Mouse (Mus musculus) hindlimb bud, embryonic 11.5 days (tissue): ENCODE measurements around the gene Tgm1.

ENCODE experiments used
- DNase-seq: peaks from one replicate; pipeline ENCODE4 v3.0.0-alpha.2; 2012; ENCODE audit warnings: low read depth, low spot score; ENCODE audit errors: extremely low spot score

Tgm1 gene

GRCm38 (mm10) chr14:55713729-55714122, at the start of gene Tgm1:
Gene Tgm1 (minus strand): TSS chr14:55713926.
- no peak for DNase-seq

GRCm38 (mm10) chr14:55763166-55763565, 49.4 kb upstream of the Tgm1 start:
- no peak for DNase-seq

GRCm38 (mm10) chr14:55762001-55762821, 48.5 kb upstream of the Tgm1 start:
- DNase-seq, result no peak

GRCm38 (mm10) chr14:55761163-55761562, 47.4 kb upstream of the Tgm1 start, which contains the start of gene Ltb4r2:
Gene Ltb4r2 (plus strand): TSS chr14:55761428.
- no peak for DNase-seq

- peak; percentile 50 for DNase-seq
Measured at GRCm38 (mm10) chr14:55760156-55760555, 46.4 kb upstream of the Tgm1 start.

- DNase-seq, result peak; percentile 39
Measured at GRCm38 (mm10) chr14:55758363-55758784, 44.6 kb upstream of the Tgm1 start, which contains the start of gene Cideb. Gene Cideb (minus strand): TSS chr14:55758458.

- no peak for DNase-seq
Measured at GRCm38 (mm10) chr14:55757566-55757965, 43.8 kb upstream of the Tgm1 start.

- no peak for DNase-seq
Measured at GRCm38 (mm10) chr14:55747051-55747847, 33.5 kb upstream of the Tgm1 start.

- DNase-seq, result no peak
Measured at GRCm38 (mm10) chr14:55745861-55746237, 32.1 kb upstream of the Tgm1 start.

GRCm38 (mm10) chr14:55745180-55745860, 31.6 kb upstream of the Tgm1 start, which contains the start of the genes Dhrs1 and Nop9:
Gene Dhrs1 (minus strand): TSS chr14:55745690.
Gene Nop9 (plus strand): TSS chr14:55745693.
- peak; percentile 44 for DNase-seq

GRCm38 (mm10) chr14:55743711-55744110, 30.0 kb upstream of the Tgm1 start:
- peak; percentile 89 for DNase-seq

- DNase-seq, result no peak
Measured at GRCm38 (mm10) chr14:55737086-55737687, 23.5 kb upstream of the Tgm1 start.

GRCm38 (mm10) chr14:55735758-55736157, 22.0 kb upstream of the Tgm1 start:
- no peak for DNase-seq

- no peak for DNase-seq
Measured at GRCm38 (mm10) chr14:55735334-55735733, 21.6 kb upstream of the Tgm1 start.

- no peak for DNase-seq
Measured at GRCm38 (mm10) chr14:55734869-55735268, 21.1 kb upstream of the Tgm1 start.

GRCm38 (mm10) chr14:55733889-55734288, 20.2 kb upstream of the Tgm1 start:
- DNase-seq, result no peak

GRCm38 (mm10) chr14:55730531-55731032, 16.9 kb upstream of the Tgm1 start:
- DNase-seq, result no peak

GRCm38 (mm10) chr14:55730116-55730515, 16.4 kb upstream of the Tgm1 start:
- DNase-seq, result no peak

- no peak for DNase-seq
Measured at GRCm38 (mm10) chr14:55727889-55728685, 14.4 kb upstream of the Tgm1 start.

GRCm38 (mm10) chr14:55726261-55726660, 12.5 kb upstream of the Tgm1 start:
- no peak for DNase-seq
